Mouse (Mus musculus) olfactory bulb, adult 2 months (tissue): ENCODE measurements around the gene Cnih4. TPM values are rescaled to one million over a fixed set of nuclear protein-coding genes. Genes with fewer than 3 reads are reported as not detected.

ENCODE experiments used
- H3K27ac ChIP-seq: fragments of 200-500 bp; 2 replicates; pipeline ENCODE4 v1.5.1; 2012; ENCODE audit warnings: low read depth, low read length; ENCODE audit not compliant: insufficient read depth
- H3K4me1 ChIP-seq: fragments of 200-500 bp; 2 replicates; pipeline ENCODE4 v1.6.1; 2012; ENCODE audit warnings: low read length; ENCODE audit not compliant: control insufficient read depth, insufficient read depth
- H3K4me3 ChIP-seq: fragments of 200-500 bp; 2 replicates; pipeline ENCODE4 v1.5.1; 2012; ENCODE audit warnings: mild to moderate bottlenecking, low read depth, low read length, moderate library complexity; ENCODE audit not compliant: insufficient read depth
- CTCF ChIP-seq: fragments of 200-500 bp; IDR thresholded peaks from 2 replicates; pipeline ENCODE4 v1.5.1; 2012; ENCODE audit warnings: low read depth, mild to moderate bottlenecking, low read length, moderate library complexity; ENCODE audit not compliant: insufficient read depth
- POLR2A ChIP-seq: fragments of 200-500 bp; IDR thresholded peaks from 2 replicates; pipeline ENCODE4 v1.6.1; 2012; ENCODE audit warnings: mild to moderate bottlenecking, low read depth, low read length, moderate library complexity; ENCODE audit not compliant: insufficient read depth
- WGBS: fragments of 180-500 bp; shearing (Covaris S2); methylation state at CpG from one replicate; pipeline ENCODE4 v1.1.7; 2018; 5-methylcytosine and 5-hydroxymethylcytosine counted together
- polyA plus RNA-seq: library from polyadenylated mRNA; stranded (reverse); fragments of >200 nt; gene quantifications from 2 replicates; pipeline ENCODE4 v1.2.4, GENCODE M21; 2012; ENCODE audit warnings: low replicate concordance; ENCODE audit not compliant: missing spikeins, insufficient read depth, insufficient read length

The Cnih4 gene
- polyA plus RNA-seq, 1 experiment = not detected

DNA sequence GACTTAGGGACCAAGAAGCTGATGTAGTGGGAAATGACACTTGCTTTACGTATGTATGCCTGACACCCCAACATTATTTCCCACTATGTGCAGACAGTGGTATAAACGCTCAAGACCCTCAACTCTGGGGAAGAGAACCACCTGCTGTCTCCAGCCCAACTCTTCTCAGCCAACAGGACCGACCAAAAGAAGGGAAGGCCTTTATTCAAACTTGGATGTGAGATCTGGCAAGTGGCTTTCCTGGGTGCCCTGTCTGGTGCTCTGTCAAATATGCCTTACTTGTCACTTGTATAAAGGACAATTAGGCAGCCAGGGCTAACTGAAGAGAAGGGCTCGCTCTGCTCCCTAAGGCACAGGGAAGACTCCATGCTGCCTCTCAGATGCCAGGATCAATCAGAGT lies 55.0 kb downstream of the Cnih4 start:
- WGBS = 80% methylated on average over 4 of the region's 4 CpGs
- no peak overlapping the region for H3K27ac ChIP-seq
- TF ChIP-seq CTCF (no peak), POLR2A (no peak)

DNA sequence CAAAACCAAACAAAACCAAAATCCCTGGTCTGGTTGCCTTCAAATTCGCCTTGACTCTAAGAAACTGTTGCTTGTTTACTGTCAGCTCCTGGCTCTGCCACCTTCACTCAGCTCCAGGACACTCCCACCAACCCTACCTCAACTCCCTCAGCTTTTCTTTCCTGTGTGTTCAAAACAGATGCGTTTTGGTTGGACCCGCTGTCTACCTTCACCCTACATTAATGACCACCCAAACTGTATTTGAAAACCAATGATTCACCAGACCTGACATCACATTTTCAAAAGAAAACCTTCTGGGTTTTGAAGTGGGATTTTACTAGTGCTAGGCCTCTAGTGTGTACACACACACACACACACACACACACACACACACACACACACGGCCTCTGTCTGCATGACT lies 65.7 kb downstream of the Cnih4 start:
- Histone ChIP-seq H3K4me1 (peaks cover 2% of the 10 kb centered on the region; the same call in 1 of the 2 replicates), H3K4me3 (peak overlapping the region; percentile 79), H3K27ac (0 out of 2 replicates have a peak overlapping the region, but pooled peaks have one; percentile 23)
- WGBS = 2% methylated on average over 4 of the region's 4 CpGs
- no peak for TF ChIP-seq CTCF
- no peak for TF ChIP-seq POLR2A

More for the DNA sequence above, 55.0 kb downstream of the Cnih4 start:
- no peaks in the 10 kb centered on the region for H3K4me1 ChIP-seq
- H3K4me3 ChIP-seq = no peak overlapping the region

DNA sequence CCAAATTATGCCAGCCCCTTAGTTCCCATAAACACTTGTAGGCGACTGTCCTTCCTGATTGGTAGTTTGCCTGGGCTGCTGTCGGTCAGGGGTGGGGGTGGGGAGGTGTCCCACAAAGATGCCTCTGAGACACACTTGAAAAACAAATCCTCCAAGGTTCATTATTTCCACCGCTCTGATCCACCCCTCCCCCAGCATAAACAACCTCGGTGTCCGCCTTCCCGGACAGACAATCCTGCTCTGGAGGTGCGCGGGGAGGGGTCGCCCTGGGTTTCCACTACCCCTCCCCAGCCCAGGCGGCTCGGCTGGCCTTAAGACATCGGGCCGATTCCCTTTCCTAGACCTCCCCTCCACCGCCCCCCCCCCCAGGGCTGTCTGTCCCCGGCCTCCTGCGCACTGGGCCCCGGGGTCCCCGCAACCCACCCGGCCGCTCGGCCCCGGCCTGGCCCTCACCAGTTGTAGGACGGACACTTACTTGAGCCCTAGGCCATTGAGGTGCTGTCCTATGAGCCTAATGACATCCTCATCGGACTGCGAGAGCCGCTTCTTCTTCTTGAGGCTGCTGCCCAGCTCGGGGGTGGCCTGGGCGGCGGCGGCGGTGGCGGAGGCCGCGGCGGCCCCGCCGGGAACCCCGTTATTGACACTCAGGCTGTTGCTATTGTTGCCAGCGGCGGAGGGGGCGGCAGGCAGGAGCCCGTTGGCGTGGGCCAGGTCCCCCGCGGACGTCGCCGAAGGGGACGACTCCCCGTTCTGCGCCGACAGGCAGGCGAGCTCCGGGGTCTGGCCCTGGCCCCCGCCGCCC lies 66.3 kb downstream of the Cnih4 start:
- WGBS = under 1% methylated on average over 56 of the region's 56 CpGs
- H3K27ac ChIP-seq = peak overlapping the region; percentile 78

DNA sequence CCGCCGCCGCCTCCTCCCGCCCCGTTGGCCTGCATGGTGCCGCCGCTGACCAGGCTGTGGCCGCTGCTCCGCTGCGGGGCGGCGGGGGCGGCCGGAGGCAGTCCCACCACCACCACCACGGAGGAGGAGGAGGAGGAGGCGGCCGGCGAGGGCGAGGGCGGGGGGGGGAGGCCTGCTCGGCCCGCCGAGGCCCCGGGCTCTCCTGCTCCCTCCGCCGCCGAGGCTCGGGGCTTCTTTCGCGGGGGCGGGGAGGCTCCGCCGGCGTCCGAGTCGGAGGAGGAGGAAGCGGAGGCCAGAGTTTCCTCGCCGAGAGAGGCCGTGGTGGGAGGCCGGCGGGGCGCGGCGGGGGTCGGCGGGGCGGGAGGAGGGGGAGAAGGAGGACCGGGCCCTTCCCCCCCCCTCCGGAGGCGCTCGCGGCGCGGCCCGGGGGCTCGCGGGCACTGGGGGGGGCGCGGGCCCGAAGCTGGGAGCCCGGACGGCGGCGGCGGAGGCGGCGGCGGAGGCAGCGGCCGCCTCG lies 67.0 kb downstream of the Cnih4 start:
- Histone ChIP-seq H3K27ac (0 out of 2 replicates have a peak overlapping the region, but pooled peaks have one; percentile 23), H3K4me1 (peaks cover 2% of the 10 kb centered on the region; the same call in 1 of the 2 replicates), H3K4me3 (peak overlapping the region; percentile 79)
- no peak for TF ChIP-seq POLR2A
- no peak for TF ChIP-seq CTCF
- 2% methylated on average over 39 of the region's 72 CpGs for WGBS

More for the DNA sequence above, 66.3 kb downstream of the Cnih4 start:
- H3K4me1 ChIP-seq = peaks cover 2% of the 10 kb centered on the region; the same call in 1 of the 2 replicates
- TF ChIP-seq CTCF (no peak), POLR2A (no peak)
- H3K4me3 ChIP-seq = peak overlapping the region; percentile 79

DNA sequence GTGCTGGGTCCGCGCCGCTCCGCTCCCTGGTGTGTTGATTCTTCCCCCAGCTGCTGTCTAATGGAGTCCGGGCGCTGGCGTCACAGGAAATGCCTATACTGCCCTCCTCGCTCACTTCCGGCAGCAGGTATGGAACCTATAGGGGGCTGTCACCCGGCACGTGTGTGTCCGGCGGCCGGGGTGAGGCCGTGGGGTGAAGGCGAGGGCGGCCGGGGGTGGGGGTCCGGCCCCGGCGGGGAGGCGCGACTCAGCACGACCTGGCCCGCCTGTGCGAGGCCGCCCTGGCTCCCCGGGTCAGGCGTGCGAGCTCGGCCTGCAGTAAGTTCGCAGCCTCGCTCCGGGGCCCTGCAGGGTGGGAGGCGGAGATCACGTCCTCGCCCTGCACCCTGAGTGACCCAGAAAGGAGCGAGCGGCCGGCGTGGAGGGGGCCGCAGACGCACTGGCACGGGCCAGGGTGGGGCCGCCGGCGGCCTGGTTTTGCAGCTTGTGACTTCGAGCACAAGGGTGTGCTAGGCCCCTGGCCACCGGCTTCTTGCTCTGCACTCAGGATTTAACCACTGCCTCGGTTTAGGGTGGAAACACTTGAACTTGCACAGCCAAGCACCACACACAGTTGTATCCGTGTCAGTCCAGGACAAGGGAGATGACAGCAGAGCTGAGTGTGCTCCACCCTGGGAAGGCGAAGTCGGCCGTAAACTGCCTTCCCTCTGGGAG lies 67.6 kb downstream of the Cnih4 start, which contains the start of gene Wdr26:
Gene Wdr26 (minus strand): TSS at position 82 of the 714 bp plus-strand sequence.
- WGBS = under 1% methylated on average over 54 of the region's 54 CpGs
- Histone ChIP-seq H3K27ac (peak within 1 kb of the TSS; percentile 78), H3K4me3 (peak within 1 kb of the TSS; percentile 79), H3K4me1 (peaks cover 2% of the 10 kb centered on the region; the same call in 1 of the 2 replicates)
- no peak for TF ChIP-seq CTCF
- peak; percentile 61; the same call in 1 of the 2 replicates for TF ChIP-seq POLR2A

DNA sequence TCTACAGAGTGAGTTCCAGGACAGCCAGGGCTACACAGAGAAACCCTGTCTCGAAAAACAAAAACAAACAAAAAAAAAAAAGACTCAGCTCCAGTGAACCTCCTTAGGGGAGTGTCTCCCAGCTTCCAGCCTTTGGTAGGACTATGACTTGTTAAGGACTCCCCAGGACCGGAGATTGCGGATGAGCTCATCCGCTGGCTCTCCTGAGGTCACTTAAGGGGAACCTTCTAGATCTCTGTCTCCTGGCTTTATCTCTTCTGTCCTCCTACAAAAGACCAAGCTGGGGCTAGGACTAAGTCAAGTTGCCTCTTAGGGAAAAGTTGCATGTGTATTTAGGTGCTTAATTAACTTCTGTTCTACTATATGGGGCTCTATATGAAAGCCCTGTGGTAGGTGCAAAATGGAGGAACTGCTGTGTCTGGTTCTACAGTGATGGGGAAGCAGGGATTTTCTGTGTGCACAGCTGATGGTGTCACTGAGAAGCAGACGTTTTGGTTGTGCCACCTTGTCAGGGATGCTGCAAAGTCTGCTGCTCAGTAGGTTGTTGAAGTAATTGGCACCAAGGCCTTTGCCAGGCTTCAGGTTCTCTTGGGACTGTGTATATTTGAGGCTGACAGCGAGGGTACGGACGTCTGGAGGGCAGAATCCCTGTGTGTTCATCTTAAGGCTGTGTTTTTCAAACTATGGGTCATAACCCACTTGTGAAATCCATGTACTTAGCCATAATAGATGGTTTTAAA lies 70.0 kb downstream of the Cnih4 start:
- Histone ChIP-seq H3K4me1 (no peaks in the 10 kb centered on the region; the same call in 1 of the 2 replicates), H3K4me3 (no peak overlapping the region), H3K27ac (no peak overlapping the region)
- TF ChIP-seq POLR2A (no peak), CTCF (no peak)
- 89% methylated on average over 8 of the region's 8 CpGs for WGBS

DNA sequence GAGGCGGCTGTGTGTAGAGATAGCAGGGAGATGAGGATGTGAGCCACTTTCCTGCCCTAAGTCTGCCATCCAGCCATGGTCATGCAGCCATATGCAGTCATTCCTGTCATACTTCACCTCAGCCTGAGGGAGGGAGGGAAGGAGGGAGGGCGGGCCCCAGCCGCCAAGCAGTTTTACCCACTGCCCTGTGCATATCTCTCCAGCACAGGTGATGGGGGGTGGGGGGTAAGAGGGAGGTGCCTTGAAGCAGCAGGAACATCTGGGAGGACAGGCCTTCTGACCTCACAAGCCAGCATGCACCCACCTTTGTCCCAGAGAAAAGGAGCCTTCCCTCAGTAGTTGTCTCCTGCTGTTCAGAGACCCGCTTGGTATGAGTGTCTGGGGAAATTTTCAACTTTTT lies 71.8 kb downstream of the Cnih4 start:
- WGBS = 88% methylated on average over 4 of the region's 4 CpGs
- H3K4me1 ChIP-seq = no peaks in the 10 kb centered on the region; the same call in 1 of the 2 replicates
- no peak overlapping the region for H3K27ac ChIP-seq
- no peak overlapping the region for H3K4me3 ChIP-seq
- TF ChIP-seq POLR2A = no peak
- TF ChIP-seq CTCF = no peak

Other genes starting within 250 kb of the Cnih4 start
- not detected in 2 replicates for gene Pycr2, start 240.4 kb upstream of the Cnih4 start, polyA plus RNA-seq
- gene Lefty1, start 209.7 kb upstream of the Cnih4 start, polyA plus RNA-seq = not detected in 2 replicates
- not detected in 2 replicates for gene Tmem63a, start 202.3 kb upstream of the Cnih4 start, polyA plus RNA-seq
- gene Ephx1, start 123.8 kb upstream of the Cnih4 start, polyA plus RNA-seq = not detected in 2 replicates
- gene 9130409I23Rik, start 93.5 kb upstream of the Cnih4 start, polyA plus RNA-seq = not detected in 2 replicates
- gene Nvl, start 489 bp upstream of the Cnih4 start, polyA plus RNA-seq = 167 TPM in 1 of 2 replicates, not detected in the other
- 199 and 281 TPM in 2 replicates for gene Wdr26, start 67.3 kb downstream of the Cnih4 start, polyA plus RNA-seq
- gene Cnih3, start 207.9 kb downstream of the Cnih4 start, polyA plus RNA-seq = not detected in 2 replicates